Mouse (Mus musculus) spleen, adult 2 months (tissue): ENCODE measurements around the gene Nav2.

Experiments
- CTCF ChIP-seq: fragments of 200-500 bp; IDR thresholded peaks from 2 replicates; pipeline ENCODE4 v1.5.1; 2011; ENCODE audit warnings: mild to moderate bottlenecking, inconsistent platforms; ENCODE audit not compliant: insufficient read depth, insufficient read length, insufficient replicate concordance; ENCODE audit errors: extremely low read depth
- POLR2A ChIP-seq: fragments of 200-500 bp; IDR thresholded peaks from 2 replicates; pipeline ENCODE4 v1.6.1; 2011; ENCODE audit warnings: low read depth, low read length, inconsistent platforms

DNA sequence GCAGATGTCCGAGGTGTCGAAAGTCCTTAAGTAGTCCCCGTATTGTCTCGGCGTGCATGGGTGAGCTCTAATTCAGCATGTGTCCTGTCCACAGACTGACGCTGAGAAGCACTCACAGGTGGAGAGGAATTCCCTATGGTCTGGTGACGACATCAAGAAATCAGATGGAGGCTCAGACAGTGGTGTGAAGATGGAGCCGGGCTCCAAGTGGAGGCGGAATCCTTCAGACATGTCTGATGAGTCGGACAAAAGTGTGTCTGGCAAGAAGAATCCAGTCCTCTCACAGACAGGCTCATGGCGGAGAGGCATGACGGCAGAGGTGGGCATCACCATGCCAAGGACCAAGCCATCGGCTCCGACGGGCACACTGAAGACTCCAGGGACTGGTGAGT is 637.2 kb downstream of the Nav2 start:
- TF ChIP-seq CTCF (no peak), POLR2A (no peak)
